Comparison of ENCODE assay signal across 10 mouse cellular contexts in the genomic region with DNA sequence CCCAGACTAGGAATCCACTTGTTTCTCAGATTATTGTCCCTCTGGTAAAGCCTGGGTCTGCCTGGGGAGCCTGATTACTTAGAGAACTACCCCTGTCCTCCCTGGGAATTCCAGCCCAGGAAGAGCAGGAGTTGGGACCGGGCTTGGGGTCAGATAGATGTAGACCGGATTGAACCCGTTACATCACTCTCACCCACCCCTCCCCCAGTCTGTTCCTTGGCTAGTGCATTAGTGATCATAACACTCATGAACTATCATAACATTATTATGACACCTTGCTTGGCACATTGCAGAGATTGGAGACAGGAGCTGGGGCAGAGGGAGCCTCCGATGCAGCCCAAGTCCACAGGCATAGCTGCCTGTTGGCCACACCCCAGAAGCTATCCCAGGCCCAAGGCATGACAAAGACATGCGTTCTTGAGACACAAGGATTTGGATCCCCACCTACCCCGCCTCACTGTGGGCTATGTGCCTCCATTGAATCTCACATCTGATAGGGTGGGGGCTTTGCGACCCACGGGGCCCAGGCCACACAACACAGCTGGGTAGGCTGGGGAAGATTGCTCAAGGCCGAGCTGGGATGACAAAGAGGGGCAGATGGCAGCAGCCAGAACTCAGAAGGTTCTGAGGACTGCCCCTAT. TPM values are rescaled to one million over a fixed set of nuclear protein-coding genes. Genes with fewer than 3 reads are reported as not detected.
DNase-seq lines count a peak whose midpoint lies in the region; ATAC-seq and TF ChIP-seq lines count a peak whose summit lies in the region.
"Had no signal": no experiment of that assay in that cellular context is flagged by ENCODE, and none has a peak within 500 bp of the region (broad histone marks: within the 10 kb centered on the region; RNA-seq: fewer than 3 reads in every experiment).

No protein-coding gene starts in this region.

- TF ChIP-seq CTCF in forebrain, postnatal 0 days (IDR thresholded peaks at IDR 0.05; ENCODE audit: low read depth) = no peak

- H3K4me2 ChIP-seq in forebrain, postnatal 0 days (ENCODE audit: low read depth) = no peak overlapping the region
- no peak overlapping the region for H3K4me2 ChIP-seq in midbrain, embryonic 13.5 days (replicated peaks)
- no peak overlapping the region for H3K4me2 ChIP-seq in midbrain, embryonic 16.5 days (ENCODE audit: low read length)
- H3K4me2 ChIP-seq in stomach, embryonic 14.5 days (replicated peaks; ENCODE audit: low read depth, low read length) = peak overlapping the region; percentile 99

- peaks cover 54% of the 10 kb centered on the region for H3K4me1 ChIP-seq in forebrain, embryonic 10.5 days
- H3K4me1 ChIP-seq in forebrain, postnatal 0 days (ENCODE audit: insufficient read depth) = peaks cover under 1% of the 10 kb centered on the region
- peaks cover 13% of the 10 kb centered on the region for H3K4me1 ChIP-seq in midbrain, embryonic 13.5 days (replicated peaks)
- peaks cover 12% of the 10 kb centered on the region for H3K4me1 ChIP-seq in midbrain, embryonic 16.5 days (ENCODE audit: control insufficient read depth, insufficient read depth, low read length)
- peaks cover 5% of the 10 kb centered on the region; the same call in 1 of the 2 replicates for H3K4me1 ChIP-seq in stomach, embryonic 14.5 days (ENCODE audit: control insufficient read depth, insufficient read depth, low read length)

- intact Hi-C loops in gastrocnemius, postnatal 14 days (cut with DNase I; ENCODE audit: low total_unique reads) = no loop called here

- peak overlapping the region; percentile 30; the same call in 1 of the 2 replicates for H3K27ac ChIP-seq in forebrain, embryonic 10.5 days
- H3K27ac ChIP-seq in forebrain, postnatal 0 days (ENCODE audit: low read depth, low read length) = no peak overlapping the region
- no peak overlapping the region for H3K27ac ChIP-seq in midbrain, embryonic 13.5 days
- H3K27ac ChIP-seq in midbrain, embryonic 16.5 days (ENCODE audit: low read length) = no peak overlapping the region
- no peak overlapping the region for H3K27ac ChIP-seq in stomach, embryonic 14.5 days (ENCODE audit: low read length)

- 66% methylated on average over 9 of the region's 9 CpGs for WGBS in forebrain, embryonic 10.5 days
- 74% methylated on average over 9 of the region's 9 CpGs for WGBS in forebrain, postnatal 0 days
- WGBS in midbrain, embryonic 13.5 days = 61% methylated on average over 9 of the region's 9 CpGs
- 69% methylated on average over 9 of the region's 9 CpGs for WGBS in midbrain, embryonic 16.5 days
- 52% methylated on average over 9 of the region's 9 CpGs for WGBS in stomach, embryonic 14.5 days

- no peaks in the 10 kb centered on the region for H3K36me3 ChIP-seq in forebrain, embryonic 10.5 days (replicated peaks)
- H3K36me3 ChIP-seq in forebrain, postnatal 0 days (ENCODE audit: insufficient read depth) = no peaks in the 10 kb centered on the region
- no peaks in the 10 kb centered on the region for H3K36me3 ChIP-seq in midbrain, embryonic 13.5 days
- H3K36me3 ChIP-seq in midbrain, embryonic 16.5 days (ENCODE audit: control insufficient read depth, insufficient read depth, low read length) = no peaks in the 10 kb centered on the region
- no peaks in the 10 kb centered on the region for H3K36me3 ChIP-seq in stomach, embryonic 14.5 days (ENCODE audit: control insufficient read depth, insufficient read depth, low read length)

- H3K9ac ChIP-seq in forebrain, postnatal 0 days = no peak overlapping the region
- H3K9ac ChIP-seq in midbrain, embryonic 13.5 days (replicated peaks) = no peak overlapping the region
- H3K9ac ChIP-seq in midbrain, embryonic 16.5 days (ENCODE audit: low read depth, low read length) = no peak overlapping the region
- H3K9ac ChIP-seq in stomach, embryonic 14.5 days (replicated peaks; ENCODE audit: low read depth, low read length) = no peak overlapping the region

- ATAC-seq in forebrain, postnatal 0 days = no peak
- peak; percentile 32; the same call in 1 of the 2 replicates for ATAC-seq in midbrain, embryonic 13.5 days
- ATAC-seq in midbrain, embryonic 16.5 days = no peak
- ATAC-seq in stomach, embryonic 14.5 days (ENCODE audit: insufficient number of reproducible peaks, insufficient read depth, low FRiP score, low read depth) = no peak
- ATAC-seq in granulocyte monocyte progenitor cell, adult 5-6 weeks (replicated peaks; ENCODE audit: poor library complexity, severe bottlenecking) = no peak

- H3K4me3 ChIP-seq in forebrain, embryonic 10.5 days = no peak overlapping the region
- H3K4me3 ChIP-seq in forebrain, postnatal 0 days (ENCODE audit: low read depth, low read length) = no peak overlapping the region
- no peak overlapping the region for H3K4me3 ChIP-seq in midbrain, embryonic 13.5 days (replicated peaks)
- no peak overlapping the region for H3K4me3 ChIP-seq in midbrain, embryonic 16.5 days (ENCODE audit: low read depth, low read length)
- H3K4me3 ChIP-seq in stomach, embryonic 14.5 days (ENCODE audit: low read depth, low read length) = peak overlapping the region; percentile 61; the same call in 1 of the 2 replicates

- H3K27me3 ChIP-seq in forebrain, embryonic 10.5 days (ENCODE audit: poor library complexity, severe bottlenecking) = peaks cover 48% of the 10 kb centered on the region
- H3K27me3 ChIP-seq in forebrain, postnatal 0 days (ENCODE audit: insufficient read depth, low read length) = no peaks in the 10 kb centered on the region; the same call in 1 of the 2 replicates
- peaks cover 42% of the 10 kb centered on the region for H3K27me3 ChIP-seq in midbrain, embryonic 13.5 days
- 0 out of 2 replicates have a peak, but pooled peaks cover 3% of the 10 kb centered on the region for H3K27me3 ChIP-seq in midbrain, embryonic 16.5 days (ENCODE audit: control insufficient read depth, insufficient read depth, low read depth, low read length)
- no peaks in the 10 kb centered on the region for H3K27me3 ChIP-seq in stomach, embryonic 14.5 days (ENCODE audit: control insufficient read depth, insufficient read depth, low read length)

- H3K9me3 ChIP-seq in forebrain, embryonic 10.5 days = no peaks in the 10 kb centered on the region
- H3K9me3 ChIP-seq in forebrain, postnatal 0 days (ENCODE audit: low read length) = no peaks in the 10 kb centered on the region
- H3K9me3 ChIP-seq in midbrain, embryonic 13.5 days = no peaks in the 10 kb centered on the region
- H3K9me3 ChIP-seq in midbrain, embryonic 16.5 days (replicated peaks; ENCODE audit: control insufficient read depth, low read length, poor library complexity, severe bottlenecking) = no peaks in the 10 kb centered on the region
- H3K9me3 ChIP-seq in stomach, embryonic 14.5 days (ENCODE audit: control insufficient read depth, low read depth, low read length) = no peaks in the 10 kb centered on the region

- no peak for DNase-seq in forebrain, embryonic 10.5 days (ENCODE audit: extremely low spot score, low spot score)
- DNase-seq in forebrain, postnatal 0 days = no peak
- peak; percentile 61 to 78 for DNase-seq in kidney, postnatal 25 days
- DNase-seq in gastrocnemius, postnatal 14 days = no peak
- DNase-seq: cerebellum, adult 8-10 months; thymus, adult 18-20 months had no signal

RNA-seq across cellular contexts. Expression of a gene that starts 1.4 kb away (rescaled TPM):
- polyA plus RNA-seq in forebrain, embryonic 10.5 days (2016; fragmentation: Nextera tagmentation; extraction: Ambion mirVana) = 1.4 and 1.5 TPM in 2 replicates
- total RNA-seq in forebrain, postnatal 0 days (2014; rRNA removed) = 2.6 and 3.2 TPM in 2 replicates
- polyA plus RNA-seq in forebrain, postnatal 0 days (2015; fragmentation: Nextera tagmentation; extraction: Ambion mirVana) = 0.70 and 1.2 TPM in 2 replicates
- 0.32 and 0.41 TPM in 2 replicates for polyA plus RNA-seq in midbrain, embryonic 13.5 days (2015; fragmentation: Nextera tagmentation; extraction: Ambion mirVana)
- 1.7 and 2.4 TPM in 2 replicates for polyA plus RNA-seq in midbrain, embryonic 16.5 days (2015; fragmentation: Nextera tagmentation; extraction: Ambion mirVana)
- polyA plus RNA-seq in stomach, embryonic 14.5 days (2014; fragmentation: Nextera tagmentation; extraction: Ambion mirVana) = 3.9 and 5.5 TPM in 2 replicates
- 4.0 and 6.5 TPM in 2 replicates for total RNA-seq in granulocyte monocyte progenitor cell, adult 5-6 weeks (2014; fragmentation: Nextera tagmentation)
- total RNA-seq in granulocyte monocyte progenitor cell, adult 5-6 weeks (2017) = 0.36 and 0.43 TPM in 2 replicates
- total RNA-seq in gastrocnemius, postnatal 14 days (2021) = 1 to 10 TPM in 1 of 2 experiments, under 1 TPM in 1; 0.92 to 1.6 TPM

RNA-seq across cellular contexts. Expression of a gene that starts 53.2 kb away (rescaled TPM):
- polyA plus RNA-seq in forebrain, embryonic 10.5 days (2016; fragmentation: Nextera tagmentation; extraction: Ambion mirVana) = 4.1 and 4.2 TPM in 2 replicates
- 13.3 and 14.9 TPM in 2 replicates for total RNA-seq in forebrain, postnatal 0 days (2014; rRNA removed)
- 14.7 and 15.1 TPM in 2 replicates for polyA plus RNA-seq in forebrain, postnatal 0 days (2015; fragmentation: Nextera tagmentation; extraction: Ambion mirVana)
- 19.5 and 22.5 TPM in 2 replicates for polyA plus RNA-seq in midbrain, embryonic 13.5 days (2015; fragmentation: Nextera tagmentation; extraction: Ambion mirVana)
- polyA plus RNA-seq in midbrain, embryonic 16.5 days (2015; fragmentation: Nextera tagmentation; extraction: Ambion mirVana) = 16.2 and 18.0 TPM in 2 replicates
- polyA plus RNA-seq in stomach, embryonic 14.5 days (2014; fragmentation: Nextera tagmentation; extraction: Ambion mirVana) = 0.27 TPM in 1 of 2 replicates, not detected in the other
- not detected in 2 replicates for total RNA-seq in granulocyte monocyte progenitor cell, adult 5-6 weeks (2014; fragmentation: Nextera tagmentation)
- total RNA-seq in granulocyte monocyte progenitor cell, adult 5-6 weeks (2017) = not detected in 2 replicates
- not detected for total RNA-seq in gastrocnemius, postnatal 14 days (2021)

RNA-seq across cellular contexts. Expression of a gene that starts 53.2 kb away (rescaled TPM):
- polyA plus RNA-seq in forebrain, embryonic 10.5 days (2016; fragmentation: Nextera tagmentation; extraction: Ambion mirVana) = 1.8 and 3.3 TPM in 2 replicates
- 3.4 and 5.0 TPM in 2 replicates for total RNA-seq in forebrain, postnatal 0 days (2014; rRNA removed)
- polyA plus RNA-seq in forebrain, postnatal 0 days (2015; fragmentation: Nextera tagmentation; extraction: Ambion mirVana) = 0.31 and 0.48 TPM in 2 replicates
- 5.6 and 6.1 TPM in 2 replicates for polyA plus RNA-seq in midbrain, embryonic 13.5 days (2015; fragmentation: Nextera tagmentation; extraction: Ambion mirVana)
- 2.8 and 4.0 TPM in 2 replicates for polyA plus RNA-seq in midbrain, embryonic 16.5 days (2015; fragmentation: Nextera tagmentation; extraction: Ambion mirVana)
- 0.06 and 0.27 TPM in 2 replicates for polyA plus RNA-seq in stomach, embryonic 14.5 days (2014; fragmentation: Nextera tagmentation; extraction: Ambion mirVana)
- not detected in 2 replicates for total RNA-seq in granulocyte monocyte progenitor cell, adult 5-6 weeks (2014; fragmentation: Nextera tagmentation)
- total RNA-seq in granulocyte monocyte progenitor cell, adult 5-6 weeks (2017) = not detected in 2 replicates
- total RNA-seq in gastrocnemius, postnatal 14 days (2021) = not detected

Comparison
In these comparisons a context has a peak if more than half of its experiments do, and no peak if none do; other contexts are left out.
1. DNase-seq: peak in kidney, postnatal 25 days (2 of 2); none in forebrain, embryonic 10.5 days (single experiment), forebrain, postnatal 0 days (single experiment) and gastrocnemius, postnatal 14 days (single experiment).